Mouse (Mus musculus) forebrain, embryonic 14.5 days (tissue): Measurements from ENCODE around the gene Thada. TPM values are rescaled to one million over a fixed set of nuclear protein-coding genes. Genes with fewer than 3 reads are reported as not detected.

Experiments used
- ATAC-seq: fragments of 200-750 bp; cut with Nextera tagmentation; 2 replicates; pipeline ENCODE4 v1.8.0; 2017; ENCODE audit warnings: mild to moderate bottlenecking, moderate library complexity
- DNase-seq: peaks from one replicate; pipeline ENCODE4 v3.0.0-alpha.2; 2015; ENCODE audit warnings: low spot score
- H3K27ac ChIP-seq: fragments of 300-500 bp; sonication (generic); 2 replicates; pipeline ENCODE4 v1.5.1; 2014; ENCODE audit warnings: low read depth, mild to moderate bottlenecking, control low read depth, low read length, moderate library complexity
- H3K27me3 ChIP-seq: fragments of 300-500 bp; sonication (generic); replicated peaks from 2 replicates; pipeline ENCODE4 v1.6.1; 2014; ENCODE audit warnings: low read length, control low read depth, mixed read lengths; ENCODE audit not compliant: control insufficient read depth, insufficient read depth
- H3K36me3 ChIP-seq: fragments of 300-500 bp; sonication (generic); 2 replicates; pipeline ENCODE4 v1.6.1; 2014; ENCODE audit warnings: low read length, control low read depth; ENCODE audit not compliant: control insufficient read depth, insufficient read depth
- H3K4me1 ChIP-seq: fragments of 300-500 bp; sonication (generic); 2 replicates; pipeline ENCODE4 v1.6.1; 2014; ENCODE audit warnings: antibody characterized with exemption, low read length, control low read depth; ENCODE audit not compliant: control insufficient read depth, insufficient read depth
- H3K4me2 ChIP-seq: fragments of 300-500 bp; sonication (generic); 2 replicates; pipeline ENCODE4 v1.6.1; 2014; ENCODE audit warnings: mild to moderate bottlenecking, control low read depth, low read length
- H3K4me3 ChIP-seq: fragments of 300-500 bp; sonication (generic); 2 replicates; pipeline ENCODE4 v1.5.1; 2014; ENCODE audit warnings: low read depth, low read length, control low read depth
- H3K9ac ChIP-seq: fragments of 300-500 bp; sonication (generic); 2 replicates; pipeline ENCODE4 v1.6.1; 2014; ENCODE audit warnings: mild to moderate bottlenecking, low read length, control low read depth, moderate library complexity
- H3K9me3 ChIP-seq: fragments of 300-500 bp; sonication (generic); replicated peaks from 2 replicates; pipeline ENCODE4 v1.6.1; 2016; ENCODE audit warnings: low read length, control low read depth, mixed read lengths; ENCODE audit not compliant: control insufficient read depth
- WGBS: fragments of 180-500 bp; shearing (Covaris S2); extraction: QIAGEN DNeasy Blood & Tissue Kit; methylation state at CpG from one replicate; pipeline ENCODE4 v1.1.7; 2014; 5-methylcytosine and 5-hydroxymethylcytosine counted together
- polyA plus RNA-seq: library from polyadenylated mRNA; unstranded; fragments of >200 nt; fragmentation: Nextera tagmentation; extraction: Ambion mirVana; gene quantifications from 2 replicates; pipeline ENCODE4 v1.2.1, GENCODE M21; 2014

Thada gene
- polyA plus RNA-seq, 1 experiment from 2014 or later, result 4.0 TPM

- no peaks in the 10 kb centered on the region for H3K36me3 ChIP-seq
- H3K4me1 ChIP-seq, result peaks cover 16% of the 10 kb centered on the region
- no peaks in the 10 kb centered on the region for H3K9me3 ChIP-seq
- no peak for DNase-seq
- H3K4me3 ChIP-seq, result no peak overlapping the region
- no peak for ATAC-seq
- no peaks in the 10 kb centered on the region for H3K27me3 ChIP-seq
- 42% methylated on average over 8 of the region's 8 CpGs for WGBS
- no peak overlapping the region for H3K27ac ChIP-seq
- H3K4me2 ChIP-seq, result no peak overlapping the region
- H3K9ac ChIP-seq, result no peak overlapping the region
These were observed 315.7 kb downstream of the Thada start for GRCm38 (mm10) chr17:84150291-84150690.

- WGBS, result 43% methylated on average over 5 of the region's 5 CpGs
- no peak overlapping the region for H3K4me3 ChIP-seq
- H3K27ac ChIP-seq, result no peak overlapping the region
- H3K27me3 ChIP-seq, result no peaks in the 10 kb centered on the region
- H3K4me2 ChIP-seq, result no peak overlapping the region
- DNase-seq, result no peak
- no peaks in the 10 kb centered on the region for H3K36me3 ChIP-seq
- H3K4me1 ChIP-seq, result peaks cover 16% of the 10 kb centered on the region
- no peak overlapping the region for H3K9ac ChIP-seq
- ATAC-seq, result no peak
- no peaks in the 10 kb centered on the region for H3K9me3 ChIP-seq
These were observed 316.4 kb downstream of the Thada start for GRCm38 (mm10) chr17:84149566-84149965.

- H3K4me1 ChIP-seq, result peaks cover 16% of the 10 kb centered on the region
- H3K36me3 ChIP-seq, result no peaks in the 10 kb centered on the region
- H3K4me3 ChIP-seq, result no peak overlapping the region
- peak; percentile 83 for DNase-seq
- no peak overlapping the region for H3K9ac ChIP-seq
- 26% methylated on average over 11 of the region's 11 CpGs for WGBS
- H3K27ac ChIP-seq, result no peak overlapping the region; the same call in 1 of the 2 replicates
- H3K27me3 ChIP-seq, result no peaks in the 10 kb centered on the region
- H3K4me2 ChIP-seq, result no peak overlapping the region
- no peaks in the 10 kb centered on the region for H3K9me3 ChIP-seq
- ATAC-seq, result peak; percentile 76
These were observed 317.2 kb downstream of the Thada start for GRCm38 (mm10) chr17:84148499-84149484.

- no peaks in the 10 kb centered on the region for H3K27me3 ChIP-seq
These were observed 318.6 kb downstream of the Thada start for GRCm38 (mm10) chr17:84147183-84148108.

GRCm38 (mm10) chr17:84146458-84147182, 319.4 kb downstream of the Thada start:
- Histone ChIP-seq H3K9me3 (no peaks in the 10 kb centered on the region), H3K9ac (no peak overlapping the region), H3K4me2 (no peak overlapping the region), H3K4me3 (no peak overlapping the region), H3K4me1 (peaks cover 16% of the 10 kb centered on the region), H3K27me3 (no peaks in the 10 kb centered on the region), H3K36me3 (no peaks in the 10 kb centered on the region), H3K27ac (no peak overlapping the region)
- WGBS, result 27% methylated on average over 7 of the region's 7 CpGs
- ATAC-seq (no peak), DNase-seq (peak; percentile 20)

More at GRCm38 (mm10) chr17:84147183-84148108, 318.6 kb downstream of the Thada start:
- Histone ChIP-seq H3K4me2 (no peak overlapping the region), H3K4me3 (no peak overlapping the region), H3K27ac (no peak overlapping the region), H3K9me3 (no peaks in the 10 kb centered on the region), H3K36me3 (no peaks in the 10 kb centered on the region), H3K4me1 (peaks cover 16% of the 10 kb centered on the region), H3K9ac (no peak overlapping the region)
- no peak for ATAC-seq
- no peak for DNase-seq
- WGBS, result 55% methylated on average over 11 of the region's 11 CpGs

- H3K27me3 ChIP-seq, result no peaks in the 10 kb centered on the region
- 18% methylated on average over 10 of the region's 10 CpGs for WGBS
- no peak for ATAC-seq
- no peak overlapping the region for H3K27ac ChIP-seq
- DNase-seq, result no peak
- no peak overlapping the region for H3K4me3 ChIP-seq
- H3K36me3 ChIP-seq, result no peaks in the 10 kb centered on the region
- no peak overlapping the region for H3K9ac ChIP-seq
- H3K4me2 ChIP-seq, result no peak overlapping the region
- H3K9me3 ChIP-seq, result no peaks in the 10 kb centered on the region
- H3K4me1 ChIP-seq, result peaks cover 16% of the 10 kb centered on the region
These were observed 320.1 kb downstream of the Thada start for GRCm38 (mm10) chr17:84145826-84146287.

- no peak for ATAC-seq
- H3K4me3 ChIP-seq, result no peak overlapping the region
- 76% methylated on average over 5 of the region's 5 CpGs for WGBS
These were observed 321.0 kb downstream of the Thada start for GRCm38 (mm10) chr17:84144762-84145599.

More at GRCm38 (mm10) chr17:84144762-84145599, 321.0 kb downstream of the Thada start:
- Histone ChIP-seq H3K4me2 (no peak overlapping the region), H3K27me3 (no peaks in the 10 kb centered on the region), H3K9me3 (no peaks in the 10 kb centered on the region), H3K36me3 (no peaks in the 10 kb centered on the region), H3K9ac (no peak overlapping the region), H3K27ac (no peak overlapping the region), H3K4me1 (peaks cover 16% of the 10 kb centered on the region)
- DNase-seq, result no peak
